Mouse (Mus musculus) kidney, postnatal 0 days (tissue): ENCODE data around the gene Palm2. TPM values are rescaled to one million over a fixed set of nuclear protein-coding genes. Genes with fewer than 3 reads are reported as not detected.

Experiments used
- ATAC-seq: fragments of 200-750 bp; cut with Nextera tagmentation; replicated peaks from 2 replicates; pipeline ENCODE4 v1.8.0; 2017; ENCODE audit warnings: low read depth, moderate number of reproducible peaks, moderate TSS enrichment, moderate library complexity; ENCODE audit not compliant: low FRiP score
- DNase-seq: peaks from one replicate; pipeline ENCODE4 v3.0.0-alpha.2; 2016; ENCODE audit warnings: low spot score
- H3K27ac ChIP-seq: fragments of 300-500 bp; sonication (generic); 2 replicates; pipeline ENCODE4 v1.5.1; 2014; ENCODE audit warnings: mild to moderate bottlenecking
- H3K27me3 ChIP-seq: fragments of 300-500 bp; sonication (generic); 2 replicates; pipeline ENCODE4 v1.6.1; 2014; ENCODE audit warnings: low read length, mixed read lengths; ENCODE audit not compliant: insufficient read depth
- H3K36me3 ChIP-seq: fragments of 300-500 bp; sonication (generic); 2 replicates; pipeline ENCODE4 v1.6.1; 2014; ENCODE audit warnings: low read length, mixed read lengths; ENCODE audit not compliant: insufficient read depth
- H3K4me1 ChIP-seq: fragments of 300-500 bp; sonication (generic); replicated peaks from 2 replicates; pipeline ENCODE4 v1.6.1; 2014; ENCODE audit warnings: antibody characterized with exemption, low read length, mixed read lengths; ENCODE audit not compliant: insufficient read depth
- H3K4me2 ChIP-seq: fragments of 300-500 bp; sonication (generic); 2 replicates; pipeline ENCODE4 v1.6.1; 2014; ENCODE audit warnings: mild to moderate bottlenecking, low read length, moderate library complexity, mixed read lengths
- H3K4me3 ChIP-seq: fragments of 300-500 bp; sonication (generic); replicated peaks from 2 replicates; pipeline ENCODE4 v1.5.1; 2014; ENCODE audit warnings: low read depth, low read length
- H3K9ac ChIP-seq: fragments of 300-500 bp; sonication (generic); 2 replicates; pipeline ENCODE4 v1.6.1; 2014; ENCODE audit warnings: low read depth, low read length
- H3K9me3 ChIP-seq: fragments of 300-500 bp; sonication (generic); replicated peaks from 2 replicates; pipeline ENCODE4 v1.6.1; 2016; ENCODE audit warnings: low read length, inconsistent platforms, mixed read lengths
- CTCF ChIP-seq: IDR thresholded peaks from 2 replicates; pipeline ENCODE4 v1.5.1; 2016; ENCODE audit warnings: antibody characterized with exemption, low read depth, mild to moderate bottlenecking, moderate library complexity
- WGBS: fragments of 180-500 bp; shearing (Covaris S2); extraction: QIAGEN DNeasy Blood & Tissue Kit; methylation state at CpG from one replicate; pipeline ENCODE4 v1.1.7; 2014; 5-methylcytosine and 5-hydroxymethylcytosine counted together
- polyA plus RNA-seq: library from polyadenylated mRNA; unstranded; fragments of >200 nt; fragmentation: Nextera tagmentation; extraction: Ambion mirVana; gene quantifications from 2 replicates; pipeline ENCODE4 v1.2.1, GENCODE M21; 2015

The Palm2 gene
- polyA plus RNA-seq, 1 experiment from 2014 or later = 0.54 TPM

GRCm38 (mm10) chr4:57723659-57724058 lies 289.6 kb downstream of the Palm2 start:
- H3K4me2 ChIP-seq = no peak overlapping the region
- H3K4me1 ChIP-seq = no peaks in the 10 kb centered on the region
- peak; percentile 61 for TF ChIP-seq CTCF
- ATAC-seq (no peak), DNase-seq (no peak)
- H3K36me3 ChIP-seq = no peaks in the 10 kb centered on the region
- no peaks in the 10 kb centered on the region for H3K9me3 ChIP-seq
- H3K27me3 ChIP-seq = no peaks in the 10 kb centered on the region
- no peak overlapping the region for H3K4me3 ChIP-seq
- WGBS = 61% methylated on average over 2 of the region's 2 CpGs
- no peak overlapping the region for H3K27ac ChIP-seq
- H3K9ac ChIP-seq = no peak overlapping the region

- H3K27ac ChIP-seq = no peak overlapping the region
- H3K9me3 ChIP-seq = no peaks in the 10 kb centered on the region
- TF ChIP-seq CTCF = no peak
- no peak overlapping the region for H3K4me3 ChIP-seq
- ATAC-seq (no peak), DNase-seq (no peak)
- no peaks in the 10 kb centered on the region for H3K27me3 ChIP-seq
- 38% methylated on average over 1 of the region's 1 CpGs for WGBS
- H3K4me1 ChIP-seq = no peaks in the 10 kb centered on the region
- no peak overlapping the region for H3K4me2 ChIP-seq
- no peak overlapping the region for H3K9ac ChIP-seq
- no peaks in the 10 kb centered on the region for H3K36me3 ChIP-seq
These were observed 291.5 kb downstream of the Palm2 start for GRCm38 (mm10) chr4:57725569-57725968.

- Histone ChIP-seq H3K4me1 (no peaks in the 10 kb centered on the region), H3K4me3 (no peak overlapping the region), H3K36me3 (no peaks in the 10 kb centered on the region), H3K9me3 (no peaks in the 10 kb centered on the region), H3K4me2 (no peak overlapping the region), H3K9ac (no peak overlapping the region), H3K27ac (no peak overlapping the region), H3K27me3 (no peaks in the 10 kb centered on the region)
- TF ChIP-seq CTCF = no peak
- ATAC-seq = no peak
- WGBS = 84% methylated on average over 4 of the region's 4 CpGs
- DNase-seq = no peak
These were observed 294.6 kb downstream of the Palm2 start for GRCm38 (mm10) chr4:57728611-57729183.

GRCm38 (mm10) chr4:57730047-57730446 lies 296.0 kb downstream of the Palm2 start:
- ATAC-seq (no peak), DNase-seq (no peak)
- H3K36me3 ChIP-seq = no peaks in the 10 kb centered on the region
- H3K4me3 ChIP-seq = no peak overlapping the region
- 91% methylated on average over 6 of the region's 6 CpGs for WGBS
- no peak overlapping the region for H3K9ac ChIP-seq
- no peak for TF ChIP-seq CTCF
- H3K9me3 ChIP-seq = no peaks in the 10 kb centered on the region
- no peaks in the 10 kb centered on the region for H3K27me3 ChIP-seq
- no peak overlapping the region for H3K27ac ChIP-seq
- H3K4me2 ChIP-seq = no peak overlapping the region
- H3K4me1 ChIP-seq = no peaks in the 10 kb centered on the region

GRCm38 (mm10) chr4:57730801-57731598 lies 297.0 kb downstream of the Palm2 start:
- H3K4me1 ChIP-seq = no peaks in the 10 kb centered on the region
- no peaks in the 10 kb centered on the region for H3K27me3 ChIP-seq
- ATAC-seq = no peak
- H3K27ac ChIP-seq = no peak overlapping the region
- TF ChIP-seq CTCF = no peak
- no peak overlapping the region for H3K4me3 ChIP-seq
- WGBS = 76% methylated on average over 11 of the region's 11 CpGs
- H3K9me3 ChIP-seq = no peaks in the 10 kb centered on the region
- no peak for DNase-seq
- H3K9ac ChIP-seq = no peak overlapping the region
- no peak overlapping the region for H3K4me2 ChIP-seq
- H3K36me3 ChIP-seq = no peaks in the 10 kb centered on the region

- no peak for DNase-seq
- no peaks in the 10 kb centered on the region for H3K9me3 ChIP-seq
- H3K36me3 ChIP-seq = no peaks in the 10 kb centered on the region
- 82% methylated on average over 5 of the region's 5 CpGs for WGBS
- H3K4me3 ChIP-seq = no peak overlapping the region
- no peaks in the 10 kb centered on the region for H3K27me3 ChIP-seq
- no peak overlapping the region for H3K9ac ChIP-seq
- H3K4me2 ChIP-seq = no peak overlapping the region
- H3K4me1 ChIP-seq = no peaks in the 10 kb centered on the region
- H3K27ac ChIP-seq = no peak overlapping the region
- ATAC-seq = no peak
- no peak for TF ChIP-seq CTCF
These were observed 298.3 kb downstream of the Palm2 start for GRCm38 (mm10) chr4:57732351-57732750.
